Mouse (Mus musculus) heart, adult 2 months (tissue): ENCODE measurements at regions not wholly inside any gene's neighbourhood (a gene's known extent, or its start where the extent isn't known, plus 50 kb on each side); places are given as distances from the start of the nearest gene placed in this dataset.
"Not testable (repeated sequence)": the region's sequence is repeated elsewhere in the genome, so short reads cannot be mapped to it uniquely, and the experiment has no call there.

Experiments used
- DNase-seq, 2 experiments: peaks; one replicate each; pipeline ENCODE4 v3.0.0; 2021
- H3K27ac ChIP-seq: fragments of 200-600 bp; 2 replicates; pipeline ENCODE4 v1.8.1; 2022
- H3K27me3 ChIP-seq: fragments of 200-500 bp; 2 replicates; pipeline ENCODE4 v1.6.1; 2012; ENCODE audit warnings: mild to moderate bottlenecking, low read length, inconsistent platforms, mixed read lengths; ENCODE audit not compliant: control insufficient read depth, insufficient read depth
- H3K36me3 ChIP-seq: fragments of 200-500 bp; 2 replicates; pipeline ENCODE4 v1.6.1; 2012; ENCODE audit warnings: low read length, inconsistent platforms; ENCODE audit not compliant: control insufficient read depth, insufficient read depth
- H3K4me1 ChIP-seq: fragments of 200-500 bp; 2 replicates; pipeline ENCODE4 v1.6.1; 2011; ENCODE audit warnings: low read length; ENCODE audit not compliant: control insufficient read depth, insufficient read depth
- H3K4me3 ChIP-seq: fragments of 200-600 bp; 2 replicates; pipeline ENCODE4 v1.8.1; 2022
- H3K79me2 ChIP-seq: fragments of 200-500 bp; replicated peaks from 2 replicates; pipeline ENCODE4 v1.6.1; 2012; ENCODE audit warnings: mild to moderate bottlenecking, inconsistent platforms, low read length, moderate library complexity, mixed read lengths; ENCODE audit not compliant: control insufficient read depth, insufficient read depth
- H3K9ac ChIP-seq: fragments of 200-500 bp; 2 replicates; pipeline ENCODE4 v1.6.1; 2012; ENCODE audit warnings: low read depth, mild to moderate bottlenecking, control low read depth, inconsistent platforms, low read length, mixed read lengths
- CTCF ChIP-seq: fragments of 200-600 bp; IDR thresholded peaks from 2 replicates; pipeline ENCODE4 v1.8.1; 2022; ENCODE audit warnings: antibody characterized with exemption, mild to moderate bottlenecking, moderate library complexity
- EP300 ChIP-seq: fragments of 200-500 bp; IDR thresholded peaks from 2 replicates; pipeline ENCODE4 v1.6.1; 2011; ENCODE audit warnings: low read depth, low read length, control low read depth; ENCODE audit not compliant: insufficient read depth
- POLR2A ChIP-seq: fragments of 200-500 bp; IDR thresholded peaks from 2 replicates; pipeline ENCODE4 v1.6.1; 2011; ENCODE audit warnings: mild to moderate bottlenecking, low read depth, low read length, control low read depth; ENCODE audit not compliant: insufficient read depth
- WGBS: fragments of 180-500 bp; shearing (Covaris S2); methylation state at CpG from one replicate; pipeline ENCODE4 v1.1.7; 2018; 5-methylcytosine and 5-hydroxymethylcytosine counted together
- intact Hi-C: fragments of 180-260 bp; cut with DNase I; formaldehyde crosslinking; loops from one replicate; pipeline ENCODE4 v1.15.1; 2025

GRCm38 (mm10) chr10:6418234-6418633 is 340.1 kb upstream of the Oprm1 start:
- intact Hi-C loops, result loop anchor here (1.0 kb wide), 1 partner anchor 13 kb away; no protein-coding TSS in a partner anchor
- DNase-seq, result peak; percentile 31 to 53

GRCm38 (mm10) chr10:6465824-6466223 is 292.5 kb upstream of the Oprm1 start:
- no peak overlapping the region for H3K4me3 ChIP-seq
- WGBS, result 83% methylated on average over 3 of the region's 3 CpGs
- H3K4me1 ChIP-seq, result no peaks in the 10 kb centered on the region
- H3K9ac ChIP-seq, result no peak overlapping the region
- no peaks in the 10 kb centered on the region for H3K27me3 ChIP-seq
- H3K27ac ChIP-seq, result no peak overlapping the region
- no peak for TF ChIP-seq POLR2A
- TF ChIP-seq EP300, result no peak
- TF ChIP-seq CTCF, result no peak
- DNase-seq, result no peak
- intact Hi-C loops, result no loop called here
- no peaks in the 10 kb centered on the region for H3K79me2 ChIP-seq
- H3K36me3 ChIP-seq, result no peaks in the 10 kb centered on the region

More at GRCm38 (mm10) chr10:6418234-6418633, 340.1 kb upstream of the Oprm1 start:
- H3K9ac ChIP-seq, H3K27me3 ChIP-seq, H3K4me1 ChIP-seq, H3K36me3 ChIP-seq, H3K4me3 ChIP-seq, H3K79me2 ChIP-seq: not testable (repeated sequence)
- peak overlapping the region; percentile 8; the same call in 1 of the 2 replicates for H3K27ac ChIP-seq
- TF ChIP-seq EP300, result 0 out of 2 replicates have a peak, but pooled peaks have one; percentile 12

GRCm38 (mm10) chr10:6480350-6480749 is 278.0 kb upstream of the Oprm1 start:
- Histone ChIP-seq H3K27me3 (no peaks in the 10 kb centered on the region), H3K27ac (peak overlapping the region; percentile 54), H3K79me2 (no peaks in the 10 kb centered on the region), H3K9ac (no peak overlapping the region), H3K4me1 (peaks cover 3% of the 10 kb centered on the region; the same call in 1 of the 2 replicates), H3K4me3 (no peak overlapping the region), H3K36me3 (peaks cover 1% of the 10 kb centered on the region; the same call in 1 of the 2 replicates)
- TF ChIP-seq EP300 (no peak), CTCF (no peak), POLR2A (no peak)
- DNase-seq, result peak in 1 of 2 experiments; percentile 15
- 76% methylated on average over 1 of the region's 1 CpGs for WGBS
- intact Hi-C loops, result no loop called here

DNA sequence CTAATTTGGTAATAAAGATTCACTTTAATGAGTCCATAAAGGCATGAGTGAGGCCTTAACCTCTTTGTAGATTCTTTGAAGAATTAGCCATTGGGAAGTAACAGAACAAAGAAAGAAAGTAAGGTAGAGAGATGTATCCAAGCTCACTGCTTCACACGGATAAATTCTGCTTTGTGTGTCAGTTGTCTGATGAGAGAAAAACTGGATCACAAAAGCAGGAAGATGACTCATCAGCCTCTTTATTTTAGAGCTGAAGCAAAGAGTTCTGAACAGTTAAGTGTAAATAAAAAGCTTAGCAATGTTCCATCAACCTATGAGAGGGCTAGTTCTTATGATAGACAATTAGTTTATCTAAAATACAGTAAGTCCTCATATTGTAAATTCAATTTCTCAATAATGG is 269.7 kb upstream of the Oprm1 start:
- Histone ChIP-seq H3K4me3 (no peak overlapping the region), H3K79me2 (no peaks in the 10 kb centered on the region), H3K9ac (no peak overlapping the region), H3K4me1 (no peaks in the 10 kb centered on the region), H3K27me3 (no peaks in the 10 kb centered on the region), H3K36me3 (no peaks in the 10 kb centered on the region), H3K27ac (no peak overlapping the region)
- no peak for TF ChIP-seq CTCF
- no peak for TF ChIP-seq EP300
- TF ChIP-seq POLR2A, result no peak
- no peak for DNase-seq
- WGBS, result 28% methylated on average over 1 of the region's 1 CpGs
- intact Hi-C loops, result no loop called here

DNA sequence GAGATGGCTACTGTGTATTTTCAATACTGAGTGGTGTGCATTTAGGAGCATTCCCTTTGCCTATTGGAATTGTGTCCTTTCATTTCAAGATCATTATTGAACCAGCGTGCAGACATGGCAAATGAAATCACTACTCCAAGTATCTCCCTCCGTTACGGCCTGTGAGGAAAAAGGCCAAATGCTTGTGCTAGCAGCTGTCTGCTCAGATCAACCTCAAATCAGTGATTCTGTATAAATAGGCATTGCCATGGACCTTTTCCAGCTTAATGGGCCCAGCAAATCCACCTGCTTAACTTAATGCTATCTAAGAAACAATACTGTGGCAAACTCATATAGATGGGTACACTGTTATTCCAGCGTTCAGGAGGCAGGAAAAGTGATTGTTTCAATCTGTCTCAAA is 265.6 kb upstream of the Oprm1 start:
- no peaks in the 10 kb centered on the region for H3K27me3 ChIP-seq
- no peaks in the 10 kb centered on the region for H3K79me2 ChIP-seq
- no peaks in the 10 kb centered on the region for H3K36me3 ChIP-seq
- intact Hi-C loops, result no loop called here
- H3K9ac ChIP-seq, result no peak overlapping the region
- no peak overlapping the region for H3K4me3 ChIP-seq
- TF ChIP-seq EP300 (no peak), POLR2A (no peak), CTCF (no peak)
- no peak for DNase-seq
- no peaks in the 10 kb centered on the region for H3K4me1 ChIP-seq
- WGBS, result 90% methylated on average over 4 of the region's 4 CpGs
- no peak overlapping the region for H3K27ac ChIP-seq

DNA sequence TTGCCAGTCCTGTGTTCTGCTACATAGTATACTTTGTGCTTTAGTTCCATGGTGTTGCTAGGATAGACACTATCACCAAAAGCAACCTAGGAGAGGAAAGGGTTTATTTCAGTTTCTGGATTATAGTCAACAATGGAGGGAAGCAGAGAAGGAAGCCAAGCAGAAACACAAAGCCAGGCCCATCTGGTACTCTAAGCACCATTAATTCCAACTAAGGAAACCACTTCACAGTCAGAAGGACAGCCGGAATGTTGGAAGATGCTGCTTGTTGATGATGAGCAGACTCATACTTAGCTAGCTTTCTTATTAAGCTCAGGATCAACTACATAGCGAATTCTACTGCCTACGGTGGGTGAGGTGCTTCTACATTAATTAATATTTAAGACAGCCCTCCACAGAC is 263.2 kb upstream of the Oprm1 start:
- no peak for DNase-seq
- Histone ChIP-seq H3K27me3 (no peaks in the 10 kb centered on the region), H3K4me1 (no peaks in the 10 kb centered on the region), H3K79me2 (no peaks in the 10 kb centered on the region), H3K36me3 (no peaks in the 10 kb centered on the region), H3K27ac (no peak overlapping the region), H3K9ac (no peak overlapping the region), H3K4me3 (no peak overlapping the region)
- intact Hi-C loops, result no loop called here
- WGBS, result 70% methylated on average over 3 of the region's 3 CpGs
- TF ChIP-seq CTCF, result no peak
- no peak for TF ChIP-seq EP300
- no peak for TF ChIP-seq POLR2A

DNA sequence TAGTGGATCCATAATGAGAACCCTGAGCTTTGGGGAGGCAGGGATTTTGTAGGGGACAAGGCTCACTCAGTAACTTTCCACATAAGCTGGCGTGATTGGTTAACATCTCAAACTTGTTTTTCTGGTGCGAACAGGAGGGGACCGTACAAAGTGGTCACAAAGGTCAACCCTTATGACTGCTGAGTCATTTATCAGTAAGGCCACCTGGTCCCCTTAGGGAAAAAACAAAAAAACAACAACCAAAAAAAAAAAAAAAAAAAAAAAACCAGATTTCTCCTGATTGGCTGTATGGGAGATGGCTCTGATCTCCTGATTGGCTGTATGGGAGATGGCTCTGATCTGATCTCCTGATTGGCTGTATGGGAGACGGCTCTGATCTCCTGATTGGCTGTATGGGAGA is 244.0 kb upstream of the Oprm1 start:
- H3K36me3 ChIP-seq, result no peaks in the 10 kb centered on the region
- intact Hi-C loops, result no loop called here
- WGBS, result 88% methylated on average over 4 of the region's 4 CpGs

More for the DNA sequence above, 244.0 kb upstream of the Oprm1 start:
- Histone ChIP-seq H3K4me1 (no peaks in the 10 kb centered on the region), H3K9ac (no peak overlapping the region), H3K4me3 (no peak overlapping the region), H3K27ac (no peak overlapping the region), H3K27me3 (no peaks in the 10 kb centered on the region), H3K79me2 (no peaks in the 10 kb centered on the region)
- TF ChIP-seq POLR2A (no peak), CTCF (no peak), EP300 (no peak)
- no peak for DNase-seq
